Mouse (Mus musculus) heart, postnatal 0 days (tissue): Measurements from ENCODE around the gene Wrap73. TPM values are rescaled to one million over a fixed set of nuclear protein-coding genes. Genes with fewer than 3 reads are reported as not detected.

Experiments
- ATAC-seq: fragments of 200-750 bp; cut with Nextera tagmentation; 2 replicates; pipeline ENCODE4 v1.8.0; 2017; ENCODE audit warnings: low read depth, moderate number of reproducible peaks, moderate library complexity; ENCODE audit not compliant: insufficient read depth
- DNase-seq: peaks from one replicate; pipeline ENCODE4 v3.0.0-alpha.2; 2016; ENCODE audit warnings: low spot score
- H3K27ac ChIP-seq: fragments of 300-500 bp; sonication (generic); 2 replicates; pipeline ENCODE4 v1.5.1; 2014; ENCODE audit warnings: low read depth, mild to moderate bottlenecking
- H3K27me3 ChIP-seq: fragments of 300-500 bp; sonication (generic); 2 replicates; pipeline ENCODE4 v1.6.1; 2014; ENCODE audit warnings: low read length, mixed read lengths; ENCODE audit not compliant: control insufficient read depth, insufficient read depth
- H3K36me3 ChIP-seq: fragments of 300-500 bp; sonication (generic); replicated peaks from 2 replicates; pipeline ENCODE4 v1.6.1; 2014; ENCODE audit warnings: low read length, mixed read lengths; ENCODE audit not compliant: control insufficient read depth, insufficient read depth
- H3K4me1 ChIP-seq: fragments of 300-500 bp; sonication (generic); 2 replicates; pipeline ENCODE4 v1.6.1; 2014; ENCODE audit warnings: antibody characterized with exemption; ENCODE audit not compliant: control insufficient read depth, insufficient read depth
- H3K4me2 ChIP-seq: fragments of 300-500 bp; sonication (generic); 2 replicates; pipeline ENCODE4 v1.6.1; 2014; ENCODE audit warnings: low read depth, mild to moderate bottlenecking, low read length, moderate library complexity
- H3K4me3 ChIP-seq: fragments of 300-500 bp; sonication (generic); 2 replicates; pipeline ENCODE4 v1.5.1; 2014; ENCODE audit warnings: low read depth, low read length
- H3K9ac ChIP-seq: fragments of 300-500 bp; sonication (generic); replicated peaks from 2 replicates; pipeline ENCODE4 v1.6.1; 2014; ENCODE audit warnings: low read depth, low read length, mixed read lengths
- H3K9me3 ChIP-seq: fragments of 300-500 bp; sonication (generic); replicated peaks from 2 replicates; pipeline ENCODE4 v1.6.1; 2016; ENCODE audit warnings: low read length; ENCODE audit not compliant: control insufficient read depth
- CTCF ChIP-seq: IDR thresholded peaks from 2 replicates; pipeline ENCODE4 v1.5.1; 2016; ENCODE audit warnings: antibody characterized with exemption, control low read depth, low read depth
- EP300 ChIP-seq: IDR thresholded peaks from 2 replicates; pipeline ENCODE4 v1.6.1; 2016; ENCODE audit warnings: antibody characterized with exemption, low read depth
- WGBS: fragments of 180-500 bp; shearing (Covaris S2); extraction: QIAGEN DNeasy Blood & Tissue Kit; methylation state at CpG from one replicate; pipeline ENCODE4 v1.1.7; 2014; 5-methylcytosine and 5-hydroxymethylcytosine counted together
- polyA plus RNA-seq: library from polyadenylated mRNA; unstranded; fragments of >200 nt; fragmentation: Nextera tagmentation; extraction: Ambion mirVana; gene quantifications from 2 replicates; pipeline ENCODE4 v1.2.1, GENCODE M21; 2015
- total RNA-seq: library from RNA; depleted of rRNA; stranded (reverse); fragments of >200 nt; gene quantifications from 2 replicates; pipeline ENCODE4 v1.2.3, GENCODE M21; 2014; ENCODE audit warnings: low replicate concordance

The Wrap73 gene
- total and polyA plus RNA-seq, 2 experiments from 2014 or later = 14.3 to 24.0 TPM

DNA sequence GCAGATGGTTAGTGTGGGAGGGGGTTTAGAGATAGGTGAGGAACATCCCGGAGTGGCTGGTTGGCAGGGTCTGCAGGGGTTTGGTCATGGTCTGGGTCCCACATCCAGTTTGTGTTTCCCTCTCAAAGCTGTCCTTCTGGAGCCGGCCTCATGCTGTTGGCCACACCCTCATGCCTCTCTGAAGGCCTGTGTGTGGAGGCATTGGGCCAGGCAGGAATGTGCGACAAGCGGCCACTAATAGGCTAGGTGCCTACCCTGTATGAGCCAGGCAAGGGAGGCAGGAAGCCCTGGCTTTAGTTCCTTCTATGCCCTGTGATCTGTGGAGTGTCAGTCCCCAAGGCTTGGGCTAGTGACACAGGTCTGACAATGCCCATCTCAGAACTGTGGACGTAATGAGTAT, 42.8 kb downstream of the Wrap73 start:
- no peak overlapping the region for H3K4me2 ChIP-seq
- 60% methylated on average over 5 of the region's 5 CpGs for WGBS
- no peak overlapping the region for H3K27ac ChIP-seq
- H3K4me1 ChIP-seq = no peaks in the 10 kb centered on the region; the same call in 1 of the 2 replicates
- H3K9ac ChIP-seq = no peak overlapping the region
- H3K36me3 ChIP-seq = no peaks in the 10 kb centered on the region
- no peaks in the 10 kb centered on the region for H3K27me3 ChIP-seq
- ATAC-seq (no peak), DNase-seq (no peak)
- TF ChIP-seq CTCF = no peak
- no peak for TF ChIP-seq EP300
- no peak overlapping the region for H3K4me3 ChIP-seq
- no peaks in the 10 kb centered on the region for H3K9me3 ChIP-seq

DNA sequence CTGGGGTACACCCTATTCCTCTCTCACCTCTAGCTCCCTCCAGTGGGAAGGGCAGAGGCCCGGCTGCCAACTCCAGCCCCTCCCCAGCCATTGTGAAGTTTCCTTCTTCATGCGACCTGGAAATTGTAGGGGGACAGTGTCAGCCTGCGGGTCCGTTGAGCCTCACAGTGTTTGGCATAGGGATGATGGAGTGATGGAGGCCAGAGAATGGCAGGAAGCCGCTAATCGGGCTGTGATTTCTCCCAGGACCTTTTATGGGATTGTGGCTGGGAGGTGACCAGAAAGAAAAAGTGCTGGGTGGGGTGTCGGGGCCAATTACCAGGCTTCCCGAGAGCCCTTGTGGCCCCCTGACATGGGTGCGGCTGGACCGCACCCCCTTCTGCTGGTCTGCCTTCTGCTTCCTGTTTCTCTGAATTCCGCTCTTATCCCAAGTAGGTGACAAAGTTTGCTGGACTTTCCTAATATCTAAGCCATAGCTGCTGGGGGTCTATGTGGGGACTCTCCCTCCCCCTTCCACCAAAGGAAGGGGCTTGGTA, 43.9 kb downstream of the Wrap73 start:
- H3K9ac ChIP-seq = no peak overlapping the region
- WGBS = 56% methylated on average over 11 of the region's 11 CpGs
- H3K4me3 ChIP-seq = no peak overlapping the region
- ATAC-seq (no peak), DNase-seq (no peak)
- TF ChIP-seq EP300 = no peak
- TF ChIP-seq CTCF = no peak
- H3K9me3 ChIP-seq = no peaks in the 10 kb centered on the region
- H3K4me2 ChIP-seq = no peak overlapping the region
- no peaks in the 10 kb centered on the region; the same call in 1 of the 2 replicates for H3K4me1 ChIP-seq
- H3K27me3 ChIP-seq = no peaks in the 10 kb centered on the region
- H3K36me3 ChIP-seq = no peaks in the 10 kb centered on the region
- H3K27ac ChIP-seq = no peak overlapping the region

DNA sequence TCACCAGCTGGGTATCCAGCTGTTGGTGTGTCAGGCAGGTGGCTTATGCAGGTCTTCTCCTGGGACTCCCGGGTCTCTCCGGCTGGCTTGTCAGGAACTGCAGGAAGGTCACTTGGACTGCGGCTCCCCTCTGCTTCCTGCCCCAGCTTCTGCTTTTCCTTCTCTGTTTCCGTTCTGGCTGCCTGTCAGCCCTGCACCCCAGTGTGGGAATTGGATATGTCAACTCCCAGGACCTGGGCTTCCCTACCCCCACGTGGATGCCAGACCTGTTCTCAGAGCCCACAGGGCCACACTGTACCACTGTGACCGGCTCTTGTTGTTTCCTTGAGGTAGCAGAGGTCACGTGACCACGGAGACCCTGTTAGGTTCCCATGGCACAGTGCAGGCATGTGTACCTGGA, 46.8 kb downstream of the Wrap73 start:
- no peaks in the 10 kb centered on the region for H3K36me3 ChIP-seq
- no peak overlapping the region for H3K27ac ChIP-seq
- ATAC-seq (peak; percentile 17; the same call in 1 of the 2 replicates), DNase-seq (no peak)
- H3K9ac ChIP-seq = no peak overlapping the region
- H3K4me2 ChIP-seq = no peak overlapping the region
- no peak for TF ChIP-seq EP300
- no peak for TF ChIP-seq CTCF
- WGBS = 54% methylated on average over 8 of the region's 8 CpGs
- no peaks in the 10 kb centered on the region for H3K9me3 ChIP-seq
- H3K4me3 ChIP-seq = no peak overlapping the region
- H3K4me1 ChIP-seq = no peaks in the 10 kb centered on the region; the same call in 1 of the 2 replicates
- H3K27me3 ChIP-seq = no peaks in the 10 kb centered on the region

DNA sequence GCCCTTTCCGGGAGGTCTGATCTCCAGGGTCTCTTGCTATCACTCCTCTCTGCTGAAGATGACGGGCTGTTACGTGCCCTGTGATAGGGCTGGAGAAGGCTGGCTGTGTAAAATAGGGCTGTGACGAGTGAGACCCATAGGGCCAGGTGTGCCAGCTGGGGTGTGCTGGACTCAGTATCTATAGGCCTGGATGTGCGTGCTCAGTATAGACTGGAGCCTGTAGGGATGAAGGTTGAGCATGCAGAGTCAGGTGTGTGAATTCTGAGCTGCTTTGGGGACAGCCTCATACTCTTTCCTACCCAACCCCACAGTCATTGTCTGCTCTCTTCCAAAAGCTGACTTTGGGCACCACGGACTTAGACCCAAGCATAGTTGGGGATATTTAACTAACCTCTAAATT, 55.8 kb downstream of the Wrap73 start:
- Histone ChIP-seq H3K27me3 (no peaks in the 10 kb centered on the region), H3K36me3 (no peaks in the 10 kb centered on the region), H3K9me3 (no peaks in the 10 kb centered on the region), H3K4me3 (no peak overlapping the region), H3K9ac (no peak overlapping the region), H3K4me1 (no peaks in the 10 kb centered on the region), H3K4me2 (no peak overlapping the region), H3K27ac (no peak overlapping the region)
- TF ChIP-seq EP300 (no peak), CTCF (no peak)
- WGBS = 59% methylated on average over 6 of the region's 6 CpGs
- DNase-seq (no peak), ATAC-seq (no peak)

DNA sequence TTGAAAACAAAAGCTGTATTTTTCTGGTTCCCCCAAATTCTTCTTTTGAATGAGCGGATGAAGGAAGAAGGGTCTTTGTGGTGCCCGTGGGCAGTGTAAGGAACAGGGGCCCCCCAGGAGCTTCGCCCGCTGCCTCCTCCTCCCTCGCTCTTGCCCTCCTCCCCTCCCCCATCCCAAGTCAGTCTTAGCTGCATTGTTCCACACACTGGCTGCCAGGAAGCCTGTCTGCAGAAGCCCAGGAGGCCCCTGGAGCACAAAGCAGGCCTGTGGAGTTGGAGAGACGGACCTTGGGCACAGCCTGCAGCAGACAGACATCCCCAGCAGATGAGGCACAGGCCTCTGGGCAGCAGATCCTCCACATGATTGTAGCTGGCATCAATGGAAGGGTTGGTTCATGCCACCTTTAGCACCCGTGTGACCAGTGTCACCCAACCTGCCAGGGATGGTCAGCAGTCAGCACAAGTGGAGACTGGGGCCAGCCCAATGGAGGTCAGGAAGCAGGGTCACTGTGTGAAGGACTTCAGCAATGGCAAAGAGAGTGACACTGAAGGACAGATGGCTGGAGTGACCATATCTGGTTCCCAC, 56.3 kb downstream of the Wrap73 start:
- no peak for TF ChIP-seq EP300
- no peak for ATAC-seq
- Histone ChIP-seq H3K36me3 (no peaks in the 10 kb centered on the region), H3K27ac (no peak overlapping the region), H3K9me3 (no peaks in the 10 kb centered on the region), H3K4me2 (no peak overlapping the region), H3K4me1 (no peaks in the 10 kb centered on the region), H3K9ac (no peak overlapping the region), H3K4me3 (no peak overlapping the region), H3K27me3 (no peaks in the 10 kb centered on the region)
- 59% methylated on average over 7 of the region's 7 CpGs for WGBS
- DNase-seq = no peak

DNA sequence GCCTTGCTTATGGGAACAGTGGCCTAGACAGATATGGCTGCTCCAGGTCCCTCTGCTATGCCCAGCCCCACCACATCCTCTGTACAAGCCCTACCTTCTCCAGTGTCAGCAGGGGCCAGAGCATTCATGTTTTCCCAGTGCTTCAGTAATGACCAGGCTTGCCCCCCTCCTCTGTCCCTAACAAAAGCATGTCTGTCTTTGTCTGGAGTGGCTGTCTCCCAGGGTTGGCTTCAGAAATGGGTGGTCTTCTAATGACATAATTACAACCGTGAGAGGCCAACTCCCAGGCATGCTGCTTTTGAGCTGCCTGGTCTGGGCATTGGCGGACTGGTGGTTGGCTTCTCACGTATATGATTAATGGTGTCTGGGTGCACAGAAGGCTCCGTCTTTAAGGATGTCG, 59.3 kb downstream of the Wrap73 start:
- Histone ChIP-seq H3K9me3 (no peaks in the 10 kb centered on the region), H3K4me1 (peaks cover 5% of the 10 kb centered on the region; the same call in 1 of the 2 replicates), H3K36me3 (no peaks in the 10 kb centered on the region), H3K4me2 (no peak overlapping the region), H3K27me3 (no peaks in the 10 kb centered on the region), H3K4me3 (no peak overlapping the region), H3K9ac (no peak overlapping the region), H3K27ac (no peak overlapping the region)
- ATAC-seq (no peak), DNase-seq (no peak)
- 83% methylated on average over 5 of the region's 5 CpGs for WGBS
- TF ChIP-seq CTCF (no peak), EP300 (no peak)
